21 mouse cellular contexts compared by ENCODE assay signal in genomic region chr8:119727093-119727492, GRCm38 (mm10). TPM values are rescaled to one million over a fixed set of nuclear protein-coding genes. Genes with fewer than 3 reads are reported as not detected.
A peak's percentile ranks its signal among the peaks of the same experiment; 100 is the strongest.
DNase-seq lines count a peak whose midpoint lies in the region; ATAC-seq and TF ChIP-seq lines count a peak whose summit lies in the region.
"Had no signal": no experiment of that assay in that cellular context is flagged by ENCODE, and none has a peak within 500 bp of the region (broad histone marks: within the 10 kb centered on the region; RNA-seq: fewer than 3 reads in every experiment).

No protein-coding gene starts in this region.

- TF ChIP-seq CTCF in liver, embryonic 14.5 days (IDR thresholded peaks at IDR 0.05; ENCODE audit: low read depth) = no peak

- H3K4me1 ChIP-seq in liver, embryonic 14.5 days (replicated peaks; ENCODE audit: control insufficient read depth in 2 of 2, insufficient read depth in 2 of 2, low read length in 1 of 2) = peaks cover 0 to 11% of the 10 kb centered on the region in 2 experiments; a peak in 2 of 4 replicates
- H3K4me1 ChIP-seq: hindbrain, embryonic 15.5 days had no signal

- H3K27ac ChIP-seq in liver, embryonic 14.5 days = no peak overlapping the region
- H3K27ac ChIP-seq: embryonic facial prominence, embryonic 10.5 days; gastrocnemius, adult 2 months; hindbrain, embryonic 10.5 days; hindbrain, embryonic 15.5 days had no signal

- H3K4me2 ChIP-seq in liver, embryonic 14.5 days (ENCODE audit: low read depth) = no peak overlapping the region
- H3K4me2 ChIP-seq: heart, embryonic 12.5 days; hindbrain, embryonic 15.5 days had no signal

- H3K36me3 ChIP-seq in liver, embryonic 14.5 days (replicated peaks; ENCODE audit: control insufficient read depth, insufficient read depth, low read depth) = no peaks in the 10 kb centered on the region
- H3K36me3 ChIP-seq: embryonic facial prominence, embryonic 10.5 days; heart, embryonic 12.5 days; hindbrain, embryonic 10.5 days; hindbrain, embryonic 15.5 days had no signal

- WGBS in liver, embryonic 14.5 days (ENCODE audit: insufficient replicate concordance) = 14% methylated on average over 8 of the region's 8 CpGs

- H3K27me3 ChIP-seq in liver, embryonic 14.5 days (ENCODE audit: control insufficient read depth, insufficient read depth, low read length) = no peaks in the 10 kb centered on the region
- H3K27me3 ChIP-seq: heart, embryonic 12.5 days; hindbrain, embryonic 15.5 days had no signal

- TF ChIP-seq EP300 in liver, embryonic 14.5 days (IDR thresholded peaks at IDR 0.05; ENCODE audit: low read depth) = peak; percentile 54

- peak; percentile 59 for DNase-seq in MEL-GATA-1-ER (ENCODE audit: extremely low read depth, low read depth)
- peak; percentile 28 for DNase-seq in liver
- DNase-seq in liver, embryonic 14.5 days (ENCODE audit: low read depth in 3 of 3, low spot score in 3 of 3) = peak in 2 of 3 experiments; percentile 9 to 17
- no peak for DNase-seq in thymus, adult 18-20 months
- no peak for DNase-seq in right cerebral cortex, adult 18-20 months
- no peak for DNase-seq in thymus, postnatal 0 days (ENCODE audit: low spot score)
- DNase-seq: adrenal gland, adult 8-10 months; cerebellum, adult 2 months; cerebellum, postnatal 10 days; gastrocnemius, adult 2 months; gastrocnemius, postnatal 25 days had no signal

- H3K9me3 ChIP-seq in liver, embryonic 14.5 days (ENCODE audit: control insufficient read depth, low read length) = no peaks in the 10 kb centered on the region
- H3K9me3 ChIP-seq: embryonic facial prominence, embryonic 10.5 days; heart, embryonic 12.5 days; hindbrain, embryonic 10.5 days; hindbrain, embryonic 15.5 days had no signal

- H3K4me3 ChIP-seq in liver, embryonic 14.5 days (ENCODE audit: insufficient read depth in 1 of 2, low read depth in 2 of 2, low read length in 2 of 2) = no peak overlapping the region
- H3K4me3 ChIP-seq: embryonic facial prominence, embryonic 10.5 days; gastrocnemius, adult 2 months; heart, embryonic 12.5 days; hindbrain, embryonic 10.5 days; hindbrain, embryonic 15.5 days had no signal

- no peak overlapping the region for H3K9ac ChIP-seq in liver, embryonic 14.5 days (replicated peaks)
- H3K9ac ChIP-seq: heart, embryonic 12.5 days; hindbrain, embryonic 15.5 days had no signal

- peak; percentile 80 for ATAC-seq in liver, embryonic 14.5 days (ENCODE audit: insufficient read depth)
- ATAC-seq in megakaryocyte progenitor cell, adult 5-6 weeks (replicated peaks; ENCODE audit: poor library complexity) = peak; percentile 84
- ATAC-seq in CD4-positive, CD25-positive, alpha-beta regulatory T cell, adult 4 months = no peak
- ATAC-seq: forebrain, embryonic 14.5 days had no signal

RNA-seq across cellular contexts. Expression of gene Atp2c2, which starts 27.3 kb away (rescaled TPM):
- polyA plus RNA-seq in liver, embryonic 14.5 days (2012; rRNA removed) = 0.08 and 0.11 TPM in 2 replicates
- 0.08 and 0.10 TPM in 2 replicates for polyA plus RNA-seq in liver, embryonic 14.5 days (2014; fragmentation: Nextera tagmentation; extraction: Ambion mirVana)
- total RNA-seq in megakaryocyte progenitor cell, adult 5-6 weeks (2015) = not detected in 2 replicates
- not detected in 2 replicates for total RNA-seq in megakaryocyte progenitor cell, adult 5-6 weeks (2017)
- polyA plus RNA-seq in CD4-positive, CD25-positive, alpha-beta regulatory T cell, adult 4 months (2017; shearing (Covaris generic)) = under 1 TPM in 1 of 2 experiments, not detected in 1; 0.18 TPM
- polyA plus RNA-seq in thymus, postnatal 0 days (2015; fragmentation: Nextera tagmentation; extraction: Ambion mirVana) = 0.27 and 0.29 TPM in 2 replicates
- total RNA-seq: CH12.LX; granulocyte monocyte progenitor cell, adult 5-6 weeks; heart, postnatal 25 days had no signal

RNA-seq across cellular contexts. Expression of gene Tldc1, which starts 51.1 kb away (rescaled TPM):
- polyA plus RNA-seq in liver, embryonic 14.5 days (2012; rRNA removed) = 2.7 and 2.8 TPM in 2 replicates
- polyA plus RNA-seq in liver, embryonic 14.5 days (2014; fragmentation: Nextera tagmentation; extraction: Ambion mirVana) = 1.3 and 2.0 TPM in 2 replicates
- 2.6 TPM in 2 replicates for total RNA-seq in megakaryocyte progenitor cell, adult 5-6 weeks (2015)
- 3.8 and 4.2 TPM in 2 replicates for total RNA-seq in megakaryocyte progenitor cell, adult 5-6 weeks (2017)
- 10 to 100 TPM in 1 of 2 experiments, 1 to 10 TPM in 1; 6.5 to 14.3 TPM for polyA plus RNA-seq in CD4-positive, CD25-positive, alpha-beta regulatory T cell, adult 4 months (2017; shearing (Covaris generic))
- polyA plus RNA-seq in thymus, postnatal 0 days (2015; fragmentation: Nextera tagmentation; extraction: Ambion mirVana) = 9.0 and 9.2 TPM in 2 replicates

Comparison
In these comparisons a context has a peak if more than half of its experiments do, and no peak if none do; other contexts are left out.
1. DNase-seq: peak in MEL-GATA-1-ER (single experiment), liver (single experiment) and liver, embryonic 14.5 days (2 of 3); none in thymus, adult 18-20 months (0 of 2), right cerebral cortex, adult 18-20 months (single experiment) and thymus, postnatal 0 days (single experiment).